In genomic region chr14:79535318-79535717, GRCm38 (mm10) we compare ENCODE assay signal across 8 mouse cellular contexts. TPM values are rescaled to one million over a fixed set of nuclear protein-coding genes. Genes with fewer than 3 reads are reported as not detected.
A peak's percentile ranks its signal among the peaks of the same experiment; 100 is the strongest.
DNase-seq lines count a peak whose midpoint lies in the region; ATAC-seq and TF ChIP-seq lines count a peak whose summit lies in the region.

No protein-coding gene starts in this region.

- no peaks in the 10 kb centered on the region for H3K27me3 ChIP-seq in thymus, adult 2 months (ENCODE audit: control insufficient read depth, insufficient read depth, low read length)
- H3K27me3 ChIP-seq in lung, embryonic 15.5 days = no peaks in the 10 kb centered on the region
- H3K27me3 ChIP-seq in stomach, postnatal 0 days (ENCODE audit: control insufficient read depth, insufficient read depth, low read length) = no peaks in the 10 kb centered on the region
- no peaks in the 10 kb centered on the region for H3K27me3 ChIP-seq in forebrain, embryonic 15.5 days

- peak overlapping the region; percentile 59 for H3K27ac ChIP-seq in thymus, adult 2 months (ENCODE audit: control insufficient read depth, insufficient read depth, low read length)
- H3K27ac ChIP-seq in lung, embryonic 15.5 days = peak overlapping the region; percentile 38
- H3K27ac ChIP-seq in stomach, postnatal 0 days (replicated peaks) = peak overlapping the region; percentile 49
- H3K27ac ChIP-seq in forebrain, embryonic 15.5 days (replicated peaks) = no peak overlapping the region
- H3K27ac ChIP-seq in left cerebral cortex, adult 2 months = no peak overlapping the region

- DNase-seq in thymus, adult 2 months = peak; percentile 39
- no peak for DNase-seq in thymus, postnatal 4 days
- peak; percentile 40 to 42 for DNase-seq in heart, postnatal 14 days
- DNase-seq in stomach, postnatal 0 days (ENCODE audit: low spot score) = no peak
- no peak for DNase-seq in left cerebral cortex, postnatal 36 days (ENCODE audit: low spot score in 2 of 2)
- no peak for DNase-seq in left cerebral cortex, adult 2 months (ENCODE audit: extremely low spot score in 1 of 2, low spot score in 2 of 2)

- ATAC-seq in lung, embryonic 15.5 days (ENCODE audit: borderline replicate concordance, extremely low read depth, low FRiP score, low TSS enrichment) = no peak
- ATAC-seq in stomach, postnatal 0 days (ENCODE audit: low FRiP score, low TSS enrichment) = no peak
- ATAC-seq in forebrain, embryonic 15.5 days (replicated peaks) = no peak

- H3K4me2 ChIP-seq in lung, embryonic 15.5 days = peak overlapping the region; percentile 25; the same call in 1 of the 2 replicates
- H3K4me2 ChIP-seq in stomach, postnatal 0 days (replicated peaks; ENCODE audit: low read depth) = no peak overlapping the region
- no peak overlapping the region for H3K4me2 ChIP-seq in forebrain, embryonic 15.5 days (replicated peaks)

- 2% methylated on average over 10 of the region's 10 CpGs for WGBS in thymus, adult 2 months
- 42% methylated on average over 10 of the region's 10 CpGs for WGBS in lung, embryonic 15.5 days
- WGBS in stomach, postnatal 0 days = 53% methylated on average over 10 of the region's 10 CpGs
- 80% methylated on average over 10 of the region's 10 CpGs for WGBS in forebrain, embryonic 15.5 days

- TF ChIP-seq POLR2A in thymus, adult 2 months (IDR thresholded peaks at IDR 0.05; ENCODE audit: control insufficient read depth, extremely low read depth, insufficient read depth, low read length, poor library complexity) = no peak

- intact Hi-C loops in heart, postnatal 14 days (cut with DNase I) = no loop called here
- intact Hi-C loops in left cerebral cortex, postnatal 36 days (cut with DNase I) = no loop called here
- intact Hi-C loops in left cerebral cortex, adult 2 months (cut with DNase I) = no loop called here

- H3K4me3 ChIP-seq in thymus, adult 2 months (ENCODE audit: control insufficient read depth, insufficient read depth, low read length) = no peak overlapping the region
- H3K4me3 ChIP-seq in lung, embryonic 15.5 days = no peak overlapping the region
- H3K4me3 ChIP-seq in stomach, postnatal 0 days (ENCODE audit: low read depth, low read length) = no peak overlapping the region
- no peak overlapping the region for H3K4me3 ChIP-seq in forebrain, embryonic 15.5 days
- no peak overlapping the region for H3K4me3 ChIP-seq in left cerebral cortex, adult 2 months

- peaks cover 17% of the 10 kb centered on the region for H3K36me3 ChIP-seq in thymus, adult 2 months (ENCODE audit: control insufficient read depth, insufficient read depth, low read length)
- H3K36me3 ChIP-seq in lung, embryonic 15.5 days = no peaks in the 10 kb centered on the region
- peaks cover 2% of the 10 kb centered on the region; the same call in 1 of the 2 replicates for H3K36me3 ChIP-seq in stomach, postnatal 0 days (ENCODE audit: control insufficient read depth, insufficient read depth, low read length)
- H3K36me3 ChIP-seq in forebrain, embryonic 15.5 days = no peaks in the 10 kb centered on the region

- no peak for TF ChIP-seq CTCF in thymus, adult 2 months (IDR thresholded peaks at IDR 0.05; ENCODE audit: borderline replicate concordance, control insufficient read depth, extremely low read depth, insufficient read depth, low read length, poor library complexity)
- no peak for TF ChIP-seq CTCF in stomach, postnatal 0 days (IDR thresholded peaks at IDR 0.05; ENCODE audit: low read depth)
- no peak for TF ChIP-seq CTCF in left cerebral cortex, adult 2 months (IDR thresholded peaks at IDR 0.05)

- H3K9ac ChIP-seq in lung, embryonic 15.5 days = no peak overlapping the region
- no peak overlapping the region for H3K9ac ChIP-seq in stomach, postnatal 0 days (ENCODE audit: low read length)
- no peak overlapping the region for H3K9ac ChIP-seq in forebrain, embryonic 15.5 days (replicated peaks)

- no peaks in the 10 kb centered on the region for H3K9me3 ChIP-seq in lung, embryonic 15.5 days
- no peaks in the 10 kb centered on the region for H3K9me3 ChIP-seq in stomach, postnatal 0 days (ENCODE audit: control insufficient read depth, low read length)
- no peaks in the 10 kb centered on the region for H3K9me3 ChIP-seq in forebrain, embryonic 15.5 days

- TF ChIP-seq EP300 in stomach, postnatal 0 days (optimal IDR thresholded peaks at IDR 0.05) = no peak

- peaks cover 30% of the 10 kb centered on the region for H3K4me1 ChIP-seq in thymus, adult 2 months (replicated peaks; ENCODE audit: control insufficient read depth, insufficient read depth, low read length)
- peaks cover 25% of the 10 kb centered on the region for H3K4me1 ChIP-seq in lung, embryonic 15.5 days
- no peaks in the 10 kb centered on the region for H3K4me1 ChIP-seq in stomach, postnatal 0 days (replicated peaks; ENCODE audit: control insufficient read depth, insufficient read depth)
- H3K4me1 ChIP-seq in forebrain, embryonic 15.5 days = no peaks in the 10 kb centered on the region

RNA-seq across cellular contexts. Expression of gene Sugt1, which starts 52.2 kb away (rescaled TPM):
- 6.2 and 10.2 TPM in 2 replicates for polyA plus RNA-seq in thymus, adult 2 months (2012; rRNA removed)
- total RNA-seq in heart, postnatal 14 days (2021) = 10 to 100 TPM; 70.4 to 72.2 TPM
- polyA plus RNA-seq in lung, embryonic 15.5 days (2015; fragmentation: Nextera tagmentation; extraction: Ambion mirVana) = 127 and 136 TPM in 2 replicates
- polyA plus RNA-seq in stomach, postnatal 0 days (2015; fragmentation: Nextera tagmentation; extraction: Ambion mirVana) = 70.4 and 73.7 TPM in 2 replicates
- 10 to 100 TPM; 83.0 to 91.4 TPM for total RNA-seq in left cerebral cortex, postnatal 36 days (2021)
- polyA plus RNA-seq in forebrain, embryonic 15.5 days (2015; fragmentation: Nextera tagmentation; extraction: Ambion mirVana) = 116 and 122 TPM in 2 replicates
- total RNA-seq in left cerebral cortex, adult 2 months (2021) = 10 to 100 TPM; 83.6 to 88.8 TPM

RNA-seq across cellular contexts. Expression of gene Wbp4, which starts 54.0 kb away (rescaled TPM):
- 7.3 TPM in 2 replicates for polyA plus RNA-seq in thymus, adult 2 months (2012; rRNA removed)
- total RNA-seq in heart, postnatal 14 days (2021) = 10 to 100 TPM; 19.8 to 21.8 TPM
- 38.0 and 40.0 TPM in 2 replicates for polyA plus RNA-seq in lung, embryonic 15.5 days (2015; fragmentation: Nextera tagmentation; extraction: Ambion mirVana)
- 28.8 and 31.0 TPM in 2 replicates for polyA plus RNA-seq in stomach, postnatal 0 days (2015; fragmentation: Nextera tagmentation; extraction: Ambion mirVana)
- total RNA-seq in left cerebral cortex, postnatal 36 days (2021) = 10 to 100 TPM; 48.2 to 51.7 TPM
- 43.4 and 46.8 TPM in 2 replicates for polyA plus RNA-seq in forebrain, embryonic 15.5 days (2015; fragmentation: Nextera tagmentation; extraction: Ambion mirVana)
- total RNA-seq in left cerebral cortex, adult 2 months (2021) = 10 to 100 TPM; 47.7 to 52.0 TPM

RNA-seq across cellular contexts. Expression of gene Elf1, which starts 54.3 kb away (rescaled TPM):
- polyA plus RNA-seq in thymus, adult 2 months (2012; rRNA removed) = 71.4 and 75.9 TPM in 2 replicates
- total RNA-seq in heart, postnatal 14 days (2021) = 10 to 100 TPM; 20.8 to 21.5 TPM
- 17.5 and 18.8 TPM in 2 replicates for polyA plus RNA-seq in lung, embryonic 15.5 days (2015; fragmentation: Nextera tagmentation; extraction: Ambion mirVana)
- 18.7 and 19.3 TPM in 2 replicates for polyA plus RNA-seq in stomach, postnatal 0 days (2015; fragmentation: Nextera tagmentation; extraction: Ambion mirVana)
- 1 to 10 TPM; 4.1 to 4.8 TPM for total RNA-seq in left cerebral cortex, postnatal 36 days (2021)
- 3.3 and 3.7 TPM in 2 replicates for polyA plus RNA-seq in forebrain, embryonic 15.5 days (2015; fragmentation: Nextera tagmentation; extraction: Ambion mirVana)
- 1 to 10 TPM; 4.1 to 4.6 TPM for total RNA-seq in left cerebral cortex, adult 2 months (2021)

Comparison
In these comparisons a context has a peak if more than half of its experiments do, and no peak if none do; other contexts are left out.
1. DNase-seq: peak in thymus, adult 2 months (single experiment) and heart, postnatal 14 days (2 of 2); none in thymus, postnatal 4 days (single experiment), stomach, postnatal 0 days (single experiment), left cerebral cortex, postnatal 36 days (0 of 2) and left cerebral cortex, adult 2 months (0 of 2).
2. H3K27ac ChIP-seq: peak in thymus, adult 2 months (single experiment), lung, embryonic 15.5 days (single experiment) and stomach, postnatal 0 days (single experiment); none in forebrain, embryonic 15.5 days (single experiment) and left cerebral cortex, adult 2 months (single experiment).